Comparison of ENCODE assay signal across 24 mouse cellular contexts in the genomic region with DNA sequence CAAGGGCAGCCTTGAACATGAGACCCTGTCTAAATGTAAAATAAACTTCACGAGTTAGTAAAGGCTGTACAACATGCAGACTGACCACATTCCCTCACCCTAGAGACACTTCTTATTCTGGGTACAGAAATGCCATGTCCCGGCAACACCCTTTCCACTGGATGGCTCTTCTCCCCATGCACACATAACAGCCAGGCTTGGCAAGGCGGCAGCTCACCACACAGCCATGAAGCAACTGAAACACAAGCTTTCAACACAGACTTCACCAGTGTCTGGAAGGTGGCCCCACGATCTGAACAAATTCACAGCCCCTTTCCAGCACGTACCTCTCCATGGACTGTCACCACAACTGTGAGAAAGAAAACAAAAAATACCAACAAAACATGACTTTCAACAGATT. TPM values are rescaled to one million over a fixed set of nuclear protein-coding genes. Genes with fewer than 3 reads are reported as not detected.
A peak's percentile ranks its signal among the peaks of the same experiment; 100 is the strongest.
DNase-seq lines count a peak whose midpoint lies in the region; ATAC-seq and TF ChIP-seq lines count a peak whose summit lies in the region.
"Had no signal": no experiment of that assay in that cellular context is flagged by ENCODE, and none has a peak within 500 bp of the region (broad histone marks: within the 10 kb centered on the region; RNA-seq: fewer than 3 reads in every experiment).

No protein-coding gene starts in this region.

- no peak for ATAC-seq in megakaryocyte, adult 5-6 weeks (ENCODE audit: poor library complexity, severe bottlenecking)
- no peak for ATAC-seq in forebrain, embryonic 14.5 days
- ATAC-seq: CD4-positive, CD25-positive, alpha-beta regulatory T cell, adult 4 months; forebrain, embryonic 16.5 days; intestine, postnatal 0 days had no signal

- intact Hi-C loops in heart, adult 2 months (cut with DNase I): loop anchor here (5.0 to 10.0 kb wide), 2 partner anchors 140 to 237 kb away; no protein-coding TSS in a partner anchor

- peak; percentile 43 for DNase-seq in adrenal gland, adult 2 months
- no peak for DNase-seq in adrenal gland, adult 18-20 months (ENCODE audit: low spot score in 2 of 2)
- peak; percentile 77 for DNase-seq in heart, adult 11 months
- DNase-seq in heart, adult 2 months: no peak
- peak; percentile 29 to 49 for DNase-seq in adrenal gland, postnatal 36 days
- no peak for DNase-seq in forebrain, embryonic 14.5 days (ENCODE audit: low spot score)
- DNase-seq: B cell, adult 2 months; cerebellum, adult 2 months; cerebellum, postnatal 10 days; gastrocnemius, postnatal 10 days; heart, postnatal 36 days; kidney, adult 8-10 months had no signal

- no peak for TF ChIP-seq POLR2A in heart, adult 2 months (IDR thresholded peaks at IDR 0.05; ENCODE audit: insufficient read depth, low read depth, low read length)

- no peaks in the 10 kb centered on the region; the same call in none of the 2 replicates for H3K4me1 ChIP-seq in heart, adult 2 months (ENCODE audit: control insufficient read depth, insufficient read depth, low read length)
- peaks cover 4% of the 10 kb centered on the region for H3K4me1 ChIP-seq in forebrain, embryonic 14.5 days (ENCODE audit: control insufficient read depth, insufficient read depth, low read length)

- H3K4me2 ChIP-seq in forebrain, embryonic 14.5 days (ENCODE audit: low read length): no peak overlapping the region
- H3K4me2 ChIP-seq: embryonic facial prominence, embryonic 12.5 days; heart, embryonic 13.5 days; hindbrain, embryonic 15.5 days had no signal

- H3K27ac ChIP-seq in heart, adult 2 months: no peak overlapping the region
- H3K27ac ChIP-seq in forebrain, embryonic 14.5 days (ENCODE audit: low read depth, low read length): no peak overlapping the region
- H3K27ac ChIP-seq: embryonic facial prominence, embryonic 12.5 days; heart, embryonic 13.5 days; hindbrain, embryonic 15.5 days had no signal

- 87% methylated on average over 5 of the region's 5 CpGs for WGBS in heart, adult 2 months
- 95% methylated on average over 5 of the region's 5 CpGs for WGBS in forebrain, embryonic 14.5 days

- H3K9me3 ChIP-seq in forebrain, embryonic 14.5 days (replicated peaks; ENCODE audit: control insufficient read depth, low read length): no peaks in the 10 kb centered on the region
- H3K9me3 ChIP-seq: embryonic facial prominence, embryonic 12.5 days; G1E; heart, embryonic 13.5 days; hindbrain, embryonic 15.5 days had no signal

- H3K27me3 ChIP-seq in heart, adult 2 months (ENCODE audit: control insufficient read depth, insufficient read depth, low read length): no peaks in the 10 kb centered on the region
- H3K27me3 ChIP-seq in forebrain, embryonic 14.5 days (replicated peaks; ENCODE audit: control insufficient read depth, insufficient read depth, low read length): no peaks in the 10 kb centered on the region
- H3K27me3 ChIP-seq: embryonic facial prominence, embryonic 12.5 days; heart, embryonic 13.5 days; hindbrain, embryonic 15.5 days had no signal

- no peaks in the 10 kb centered on the region for H3K79me2 ChIP-seq in heart, adult 2 months (replicated peaks; ENCODE audit: control insufficient read depth, insufficient read depth, low read length)

- no peak overlapping the region for H3K4me3 ChIP-seq in heart, adult 2 months
- H3K4me3 ChIP-seq in forebrain, embryonic 14.5 days (ENCODE audit: low read depth, low read length): no peak overlapping the region
- H3K4me3 ChIP-seq: embryonic facial prominence, embryonic 12.5 days; heart, embryonic 13.5 days; hindbrain, embryonic 15.5 days had no signal

- no peak for TF ChIP-seq EP300 in heart, adult 2 months (IDR thresholded peaks at IDR 0.05; ENCODE audit: insufficient read depth, low read depth, low read length)

- H3K36me3 ChIP-seq in heart, adult 2 months (ENCODE audit: control insufficient read depth, insufficient read depth, low read length): peaks cover 5% of the 10 kb centered on the region; the same call in 1 of the 2 replicates
- no peaks in the 10 kb centered on the region; the same call in 1 of the 2 replicates for H3K36me3 ChIP-seq in forebrain, embryonic 14.5 days (ENCODE audit: control insufficient read depth, insufficient read depth, low read length)
- H3K36me3 ChIP-seq: embryonic facial prominence, embryonic 12.5 days; hindbrain, embryonic 15.5 days had no signal

- H3K9ac ChIP-seq in heart, adult 2 months (ENCODE audit: low read depth, low read length): no peak overlapping the region
- no peak overlapping the region for H3K9ac ChIP-seq in forebrain, embryonic 14.5 days (ENCODE audit: low read length)
- H3K9ac ChIP-seq: embryonic facial prominence, embryonic 12.5 days; heart, embryonic 13.5 days; hindbrain, embryonic 15.5 days had no signal

- TF ChIP-seq CTCF in heart, adult 2 months (IDR thresholded peaks at IDR 0.05): no peak

RNA-seq across cellular contexts. Expression of gene Pts, which starts 3.6 kb away (rescaled TPM):
- 10 to 100 TPM; 59.5 to 72.8 TPM for total RNA-seq in adrenal gland, adult 2 months (2021)
- 22.7 and 26.8 TPM in 2 replicates for polyA plus RNA-seq in adrenal gland, adult 2 months (2012; rRNA removed)
- total RNA-seq in adrenal gland, adult 18-20 months (2021): 10 to 100 TPM; 76.0 to 77.4 TPM
- 10 to 100 TPM; 24.8 to 30.2 TPM for total RNA-seq in heart, adult 2 months (2021)
- 28.7 and 63.3 TPM in 2 replicates for polyA plus RNA-seq in heart, adult 2 months (2012; rRNA removed)
- total RNA-seq in adrenal gland, postnatal 36 days (2021): 10 to 100 TPM; 59.2 to 88.5 TPM
- 97.1 and 106 TPM in 2 replicates for total RNA-seq in megakaryocyte, adult 5-6 weeks (2015)
- 61.2 and 67.4 TPM in 2 replicates for total RNA-seq in megakaryocyte, adult 5-6 weeks (2017)
- polyA plus RNA-seq in forebrain, embryonic 14.5 days (2014; fragmentation: Nextera tagmentation; extraction: Ambion mirVana): 87.3 and 94.5 TPM in 2 replicates

RNA-seq across cellular contexts. Expression of gene Il18, which starts 29.7 kb away (rescaled TPM):
- total RNA-seq in adrenal gland, adult 2 months (2021): 1 to 10 TPM; 6.1 to 6.7 TPM
- 1.6 and 2.1 TPM in 2 replicates for polyA plus RNA-seq in adrenal gland, adult 2 months (2012; rRNA removed)
- total RNA-seq in adrenal gland, adult 18-20 months (2021): 1 to 10 TPM; 3.9 to 6.5 TPM
- 1 to 10 TPM; 1.0 to 1.2 TPM for total RNA-seq in heart, adult 2 months (2021)
- 0.53 and 1.6 TPM in 2 replicates for polyA plus RNA-seq in heart, adult 2 months (2012; rRNA removed)
- 1 to 10 TPM; 4.3 to 5.5 TPM for total RNA-seq in adrenal gland, postnatal 36 days (2021)
- total RNA-seq in megakaryocyte, adult 5-6 weeks (2015): 9.9 and 20.1 TPM in 2 replicates
- 10.2 and 14.5 TPM in 2 replicates for total RNA-seq in megakaryocyte, adult 5-6 weeks (2017)
- 17.8 and 18.4 TPM in 2 replicates for polyA plus RNA-seq in forebrain, embryonic 14.5 days (2014; fragmentation: Nextera tagmentation; extraction: Ambion mirVana)
- total RNA-seq: G1E had no signal
- polyA plus RNA-seq: G1E had no signal

RNA-seq across cellular contexts. Expression of gene Bco2, which starts 30.0 kb away (rescaled TPM):
- total RNA-seq in adrenal gland, adult 2 months (2021): 1 to 10 TPM; 4.5 to 5.0 TPM
- polyA plus RNA-seq in adrenal gland, adult 2 months (2012; rRNA removed): 0.10 and 0.16 TPM in 2 replicates
- total RNA-seq in adrenal gland, adult 18-20 months (2021): 1 to 10 TPM; 4.6 to 4.7 TPM
- under 1 TPM; 0.39 to 0.50 TPM for total RNA-seq in heart, adult 2 months (2021)
- 0.32 and 0.33 TPM in 2 replicates for polyA plus RNA-seq in heart, adult 2 months (2012; rRNA removed)
- 1 to 10 TPM; 2.7 to 5.7 TPM for total RNA-seq in adrenal gland, postnatal 36 days (2021)
- 0.39 and 0.49 TPM in 2 replicates for total RNA-seq in megakaryocyte, adult 5-6 weeks (2015)
- 0.85 and 1.6 TPM in 2 replicates for total RNA-seq in megakaryocyte, adult 5-6 weeks (2017)
- 0.60 and 0.63 TPM in 2 replicates for polyA plus RNA-seq in forebrain, embryonic 14.5 days (2014; fragmentation: Nextera tagmentation; extraction: Ambion mirVana)
- polyA plus RNA-seq: G1E; heart, embryonic 13.5 days had no signal

RNA-seq across cellular contexts. Expression of gene Plet1, which starts 30.6 kb away (rescaled TPM):
- total RNA-seq in adrenal gland, adult 2 months (2021): under 1 TPM; 0.46 to 0.59 TPM
- 0.08 TPM in 1 of 2 replicates, not detected in the other for polyA plus RNA-seq in adrenal gland, adult 2 months (2012; rRNA removed)
- total RNA-seq in adrenal gland, adult 18-20 months (2021): under 1 TPM in 1 of 2 experiments, not detected in 1; 0.29 TPM
- 1 to 10 TPM in 1 of 2 experiments, under 1 TPM in 1; 0.82 to 2.0 TPM for total RNA-seq in heart, adult 2 months (2021)
- polyA plus RNA-seq in heart, adult 2 months (2012; rRNA removed): 2.5 and 4.0 TPM in 2 replicates
- total RNA-seq in adrenal gland, postnatal 36 days (2021): not detected
- not detected in 2 replicates for total RNA-seq in megakaryocyte, adult 5-6 weeks (2015)
- total RNA-seq in megakaryocyte, adult 5-6 weeks (2017): not detected in 2 replicates
- polyA plus RNA-seq in forebrain, embryonic 14.5 days (2014; fragmentation: Nextera tagmentation; extraction: Ambion mirVana): 0.27 and 0.30 TPM in 2 replicates
- total RNA-seq: G1E; gastrocnemius, postnatal 10 days; gastrocnemius, postnatal 4 days had no signal
- polyA plus RNA-seq: forebrain, embryonic 11.5 days had no signal

RNA-seq across cellular contexts. Expression of gene Tex12, which starts 36.2 kb away (rescaled TPM):
- not detected for total RNA-seq in adrenal gland, adult 2 months (2021)
- polyA plus RNA-seq in adrenal gland, adult 2 months (2012; rRNA removed): not detected in 2 replicates
- not detected for total RNA-seq in adrenal gland, adult 18-20 months (2021)
- total RNA-seq in heart, adult 2 months (2021): not detected
- polyA plus RNA-seq in heart, adult 2 months (2012; rRNA removed): not detected in 2 replicates
- not detected for total RNA-seq in adrenal gland, postnatal 36 days (2021)
- total RNA-seq in megakaryocyte, adult 5-6 weeks (2015): not detected in 2 replicates
- not detected in 2 replicates for total RNA-seq in megakaryocyte, adult 5-6 weeks (2017)
- 0.25 TPM in 1 of 2 replicates, not detected in the other for polyA plus RNA-seq in forebrain, embryonic 14.5 days (2014; fragmentation: Nextera tagmentation; extraction: Ambion mirVana)
- total RNA-seq: G1E; gastrocnemius, postnatal 10 days; gastrocnemius, postnatal 4 days; heart, postnatal 36 days had no signal
- polyA plus RNA-seq: CD4-positive, CD25-positive, alpha-beta regulatory T cell, adult 4 months; cerebellum, adult 2 months; embryonic facial prominence, embryonic 12.5 days; forebrain, embryonic 11.5 days; forebrain, embryonic 16.5 days; frontal cortex, adult 2 months; G1E; heart, embryonic 13.5 days; heart, postnatal 0 days had no signal

Comparison
In these comparisons a context has a peak if more than half of its experiments do, and no peak if none do; other contexts are left out.
1. DNase-seq: peak in adrenal gland, adult 2 months (single experiment), heart, adult 11 months (single experiment) and adrenal gland, postnatal 36 days (2 of 2); none in adrenal gland, adult 18-20 months (0 of 2), heart, adult 2 months (0 of 2) and forebrain, embryonic 14.5 days (single experiment).